Mouse (Mus musculus) brown adipose tissue, adult 24 weeks (tissue): ENCODE results near the gene Lpin3. TPM values are rescaled to one million over a fixed set of nuclear protein-coding genes. Genes with fewer than 3 reads are reported as not detected.

Experiments used
- H3K27ac ChIP-seq: fragments of 200-500 bp; replicated peaks from 2 replicates; pipeline ENCODE4 v1.5.1; 2012; ENCODE audit warnings: low read depth, mild to moderate bottlenecking, low read length
- H3K4me1 ChIP-seq: fragments of 200-500 bp; 2 replicates; pipeline ENCODE4 v1.6.1; 2012; ENCODE audit warnings: low read length, mixed read lengths; ENCODE audit not compliant: control insufficient read depth, insufficient read depth, insufficient read length
- H3K4me3 ChIP-seq: fragments of 200-500 bp; 2 replicates; pipeline ENCODE4 v1.5.1; 2012; ENCODE audit warnings: low read depth, mild to moderate bottlenecking, low read length, moderate library complexity; ENCODE audit not compliant: insufficient read depth
- polyA plus RNA-seq: library from polyadenylated mRNA; stranded (reverse); fragments of >200 nt; gene quantifications from 2 replicates; pipeline ENCODE4 v1.2.4, GENCODE M21; 2012; ENCODE audit not compliant: missing spikeins, insufficient read depth, insufficient read length

Gene Lpin3
- polyA plus RNA-seq, 1 experiment, result 0.71 TPM

- H3K27ac ChIP-seq, result no peak overlapping the region
- no peak overlapping the region for H3K4me3 ChIP-seq
- H3K4me1 ChIP-seq, result no peaks in the 10 kb centered on the region
Measured at GRCm38 (mm10) chr2:160934451-160934850, 54.0 kb downstream of the Lpin3 start.

GRCm38 (mm10) chr2:160940930-160941709 is 60.6 kb downstream of the Lpin3 start:
- H3K4me1 ChIP-seq, result no peaks in the 10 kb centered on the region
- no peak overlapping the region for H3K4me3 ChIP-seq
- no peak overlapping the region for H3K27ac ChIP-seq

- H3K4me3 ChIP-seq, result no peak overlapping the region
- H3K4me1 ChIP-seq, result no peaks in the 10 kb centered on the region
- H3K27ac ChIP-seq, result no peak overlapping the region
Measured at GRCm38 (mm10) chr2:160942443-160942842, 62.0 kb downstream of the Lpin3 start.

- no peak overlapping the region for H3K27ac ChIP-seq
- no peak overlapping the region for H3K4me3 ChIP-seq
- no peaks in the 10 kb centered on the region for H3K4me1 ChIP-seq
Measured at GRCm38 (mm10) chr2:160951595-160951994, 71.1 kb downstream of the Lpin3 start.

- Histone ChIP-seq H3K27ac (no peak overlapping the region), H3K4me3 (no peak overlapping the region), H3K4me1 (no peaks in the 10 kb centered on the region)
Measured at GRCm38 (mm10) chr2:160953131-160953873, 72.8 kb downstream of the Lpin3 start.

GRCm38 (mm10) chr2:160954541-160954940 is 74.1 kb downstream of the Lpin3 start:
- no peaks in the 10 kb centered on the region for H3K4me1 ChIP-seq
- no peak overlapping the region for H3K4me3 ChIP-seq
- no peak overlapping the region for H3K27ac ChIP-seq

- Histone ChIP-seq H3K4me3 (no peak overlapping the region), H3K4me1 (no peaks in the 10 kb centered on the region), H3K27ac (no peak overlapping the region)
Measured at GRCm38 (mm10) chr2:160955331-160955730, 74.9 kb downstream of the Lpin3 start.

Other genes with a start within 250 kb of the Lpin3 start
- 32.9 and 44.3 TPM in 2 replicates for gene Top1, start 234.8 kb upstream of the Lpin3 start, polyA plus RNA-seq
- gene Plcg1, start 149.4 kb upstream of the Lpin3 start, polyA plus RNA-seq, result 18.2 TPM in 2 replicates
- 10.3 and 11.0 TPM in 2 replicates for gene Zhx3, start 7.7 kb upstream of the Lpin3 start, polyA plus RNA-seq
- not detected in 2 replicates for gene Emilin3, start 31.7 kb downstream of the Lpin3 start, polyA plus RNA-seq
- gene Chd6, start 228.4 kb downstream of the Lpin3 start, polyA plus RNA-seq, result 5.4 and 7.3 TPM in 2 replicates